Mouse (Mus musculus): ENCODE data around the gene Dera.

Dera gene

GRCm38 (mm10) chr6:137886210-137886979, 132.0 kb downstream of the Dera start:
- DNase-seq (ENCODE audit: low spot score in 2 of 2), result no peak

GRCm38 (mm10) chr6:137887258-137887657, 132.9 kb downstream of the Dera start:
- DNase-seq (ENCODE audit: low spot score in 2 of 2), result no peak

GRCm38 (mm10) chr6:137897671-137898070, 143.3 kb downstream of the Dera start:
- no peak for DNase-seq (ENCODE audit: low spot score in 2 of 2)

- no peak for DNase-seq (ENCODE audit: low spot score in 2 of 2)
These were observed 146.9 kb downstream of the Dera start for GRCm38 (mm10) chr6:137901255-137901654.
